Mouse (Mus musculus): ENCODE measurements at regions not wholly inside any gene's neighbourhood (a gene's known extent, or its start where the extent isn't known, plus 50 kb on each side); places are given as distances from the start of the nearest gene placed in this dataset.
A peak's percentile ranks its signal among the peaks of the same experiment; 100 is the strongest.

GRCm38 (mm10) chr15:62144776-62145564 is 1222.2 kb upstream of the A1bg start:
- no peak for DNase-seq

- no peak for DNase-seq
Observed at GRCm38 (mm10) chr15:62139859-62140258, 1217.0 kb upstream of the A1bg start.

GRCm38 (mm10) chr15:62139192-62139591 is 1216.4 kb upstream of the A1bg start:
- peak; percentile 44 to 57 for DNase-seq

- no peak for DNase-seq
Observed at GRCm38 (mm10) chr15:62138701-62139100, 1215.9 kb upstream of the A1bg start.

GRCm38 (mm10) chr15:62136932-62137594 is 1214.3 kb upstream of the A1bg start:
- DNase-seq, result peak; percentile 27 to 54

- peak; percentile 44 to 61 for DNase-seq
Observed at GRCm38 (mm10) chr15:62134835-62135234, 1212.0 kb upstream of the A1bg start.

GRCm38 (mm10) chr15:62134308-62134707 is 1211.5 kb upstream of the A1bg start:
- DNase-seq, result no peak

- peak; percentile 32 to 64 for DNase-seq
Observed at GRCm38 (mm10) chr15:62132895-62133294, 1210.1 kb upstream of the A1bg start.

GRCm38 (mm10) chr15:62131686-62132085 is 1208.9 kb upstream of the A1bg start:
- DNase-seq, result no peak

- DNase-seq, result no peak
Observed at GRCm38 (mm10) chr15:62130530-62130929, 1207.7 kb upstream of the A1bg start.

- DNase-seq, result no peak
Observed at GRCm38 (mm10) chr15:62128546-62129212, 1205.9 kb upstream of the A1bg start.

- DNase-seq, result peak in 1 of 2 experiments; percentile 38
Observed at GRCm38 (mm10) chr15:62127602-62128158, 1204.9 kb upstream of the A1bg start.

GRCm38 (mm10) chr15:62125718-62126117 is 1202.9 kb upstream of the A1bg start:
- no peak for DNase-seq

- no peak for DNase-seq
Observed at GRCm38 (mm10) chr15:62123756-62124155, 1200.9 kb upstream of the A1bg start.

GRCm38 (mm10) chr15:62122265-62123023 is 1199.6 kb upstream of the A1bg start:
- no peak for DNase-seq

GRCm38 (mm10) chr15:62121696-62122095 is 1198.9 kb upstream of the A1bg start:
- no peak for DNase-seq

- no peak for DNase-seq
Observed at GRCm38 (mm10) chr15:62120735-62121134, 1197.9 kb upstream of the A1bg start.

GRCm38 (mm10) chr15:62118997-62119396 is 1196.2 kb upstream of the A1bg start:
- DNase-seq, result peak in 1 of 2 experiments; percentile 36

GRCm38 (mm10) chr15:62116184-62116583 is 1193.4 kb upstream of the A1bg start:
- DNase-seq, result no peak

GRCm38 (mm10) chr15:62114815-62115214 is 1192.0 kb upstream of the A1bg start:
- no peak for DNase-seq

GRCm38 (mm10) chr15:62112151-62112550 is 1189.3 kb upstream of the A1bg start:
- no peak for DNase-seq

GRCm38 (mm10) chr15:62107976-62108375 is 1185.2 kb upstream of the A1bg start:
- DNase-seq, result no peak

Measured in lung, postnatal 4 days (tissue).